Mouse (Mus musculus): Measurements from ENCODE around the gene Ap5s1. TPM values are rescaled to one million over a fixed set of nuclear protein-coding genes. Genes with fewer than 3 reads are reported as not detected.
A peak's percentile ranks its signal among the peaks of the same experiment; 100 is the strongest.

The Ap5s1 gene
- total and polyA plus RNA-seq, 3 experiments = 33.1 to 71.4 (median 41.7) TPM

DNA sequence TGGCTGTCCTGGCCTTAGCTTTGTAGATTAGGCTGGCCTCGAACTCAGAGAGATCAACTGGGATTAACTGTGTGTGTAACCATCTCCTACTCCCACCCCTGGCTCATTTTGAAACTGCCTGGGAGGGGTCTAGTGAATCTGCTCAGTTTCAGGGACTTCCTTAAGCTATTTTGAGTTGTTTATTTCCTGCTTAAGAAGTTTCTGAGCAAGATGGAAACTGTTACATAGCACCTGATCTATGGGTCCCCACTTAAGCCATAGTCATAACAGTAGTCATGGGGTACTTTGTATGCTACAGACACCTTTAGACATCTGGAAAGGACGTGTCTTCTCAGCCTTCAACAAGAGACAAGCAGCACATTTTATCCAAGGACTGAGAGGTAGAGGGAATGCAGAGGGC is 6.2 kb upstream of the Ap5s1 start:
- Histone ChIP-seq H3K9ac (ENCODE audit: low read depth, low read length) (no peak overlapping the region), H3K4me1 (ENCODE audit: control insufficient read depth, insufficient read depth, low read length) (peaks cover 10% of the 10 kb centered on the region), H3K79me2 (replicated peaks; ENCODE audit: control insufficient read depth, insufficient read depth, low read length) (no peaks in the 10 kb centered on the region), H3K4me3 (no peak overlapping the region), H3K36me3 (ENCODE audit: control insufficient read depth, insufficient read depth, low read length) (no peaks in the 10 kb centered on the region), H3K27ac (no peak overlapping the region), H3K27me3 (ENCODE audit: control insufficient read depth, insufficient read depth, low read length) (no peaks in the 10 kb centered on the region)
- TF ChIP-seq POLR2A (IDR thresholded peaks at IDR 0.05; ENCODE audit: insufficient read depth, low read depth, low read length) (no peak), EP300 (IDR thresholded peaks at IDR 0.05; ENCODE audit: insufficient read depth, low read depth, low read length) (no peak), CTCF (IDR thresholded peaks at IDR 0.05) (no peak)
- WGBS = 86% methylated on average over 2 of the region's 2 CpGs
- DNase-seq = no peak
- intact Hi-C loops (cut with DNase I) = no loop called here

- intact Hi-C loops (cut with DNase I) = no loop called here
- Histone ChIP-seq H3K27me3 (ENCODE audit: control insufficient read depth, insufficient read depth, low read length) (no peaks in the 10 kb centered on the region), H3K9ac (ENCODE audit: low read depth, low read length) (no peak overlapping the region), H3K79me2 (replicated peaks; ENCODE audit: control insufficient read depth, insufficient read depth, low read length) (no peaks in the 10 kb centered on the region), H3K36me3 (ENCODE audit: control insufficient read depth, insufficient read depth, low read length) (no peaks in the 10 kb centered on the region), H3K4me1 (ENCODE audit: control insufficient read depth, insufficient read depth, low read length) (peaks cover 10% of the 10 kb centered on the region), H3K27ac (no peak overlapping the region), H3K4me3 (no peak overlapping the region)
- TF ChIP-seq EP300 (IDR thresholded peaks at IDR 0.05; ENCODE audit: insufficient read depth, low read depth, low read length) (no peak), POLR2A (IDR thresholded peaks at IDR 0.05; ENCODE audit: insufficient read depth, low read depth, low read length) (no peak), CTCF (IDR thresholded peaks at IDR 0.05) (no peak)
- WGBS = 60% methylated on average over 3 of the region's 3 CpGs
- DNase-seq = no peak
Measured at GRCm38 (mm10) chr2:131201262-131201661, 5.6 kb upstream of the Ap5s1 start.

DNA sequence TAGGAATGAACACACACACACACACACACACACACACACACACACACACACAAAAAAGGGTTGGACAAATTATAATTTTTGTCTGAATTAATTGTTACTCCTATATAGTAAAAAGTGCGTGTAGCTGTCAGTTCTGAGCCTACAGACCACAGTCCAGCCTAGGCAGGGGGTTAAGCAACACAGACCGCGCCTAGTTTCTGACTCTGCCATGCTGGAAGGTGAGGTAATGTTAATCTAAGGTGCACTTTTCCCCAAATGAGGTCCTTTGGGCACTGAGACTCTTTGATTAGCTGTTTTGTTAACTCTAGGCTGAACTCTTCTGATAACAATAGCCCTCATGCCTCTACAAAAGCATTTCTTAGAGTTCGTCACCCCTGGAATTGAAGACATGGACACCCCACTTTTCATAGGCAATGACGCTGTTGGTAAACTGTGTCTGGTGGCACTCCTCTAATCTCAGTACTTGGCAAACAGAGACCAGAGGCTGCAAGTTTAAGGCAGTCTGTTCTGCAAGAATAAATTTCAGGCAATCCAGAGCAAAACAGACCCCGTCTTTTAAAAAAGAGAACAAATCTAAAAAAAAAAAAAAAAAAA is 3.0 kb upstream of the Ap5s1 start:
- no peak overlapping the region for H3K4me3 ChIP-seq
- no peaks in the 10 kb centered on the region for H3K27me3 ChIP-seq (ENCODE audit: control insufficient read depth, insufficient read depth, low read length)
- peak overlapping the region; percentile 80 for H3K27ac ChIP-seq
- no peak for TF ChIP-seq CTCF (IDR thresholded peaks at IDR 0.05)
- TF ChIP-seq EP300 (IDR thresholded peaks at IDR 0.05; ENCODE audit: insufficient read depth, low read depth, low read length) = no peak
- TF ChIP-seq POLR2A (IDR thresholded peaks at IDR 0.05; ENCODE audit: insufficient read depth, low read depth, low read length) = no peak
- H3K4me1 ChIP-seq (ENCODE audit: control insufficient read depth, insufficient read depth, low read length) = peaks cover 10% of the 10 kb centered on the region
- DNase-seq = no peak
- H3K36me3 ChIP-seq (ENCODE audit: control insufficient read depth, insufficient read depth, low read length) = no peaks in the 10 kb centered on the region
- H3K79me2 ChIP-seq (replicated peaks; ENCODE audit: control insufficient read depth, insufficient read depth, low read length) = no peaks in the 10 kb centered on the region
- 76% methylated on average over 6 of the region's 6 CpGs for WGBS
- intact Hi-C loops (cut with DNase I) = no loop called here
- no peak overlapping the region for H3K9ac ChIP-seq (ENCODE audit: low read depth, low read length)

DNA sequence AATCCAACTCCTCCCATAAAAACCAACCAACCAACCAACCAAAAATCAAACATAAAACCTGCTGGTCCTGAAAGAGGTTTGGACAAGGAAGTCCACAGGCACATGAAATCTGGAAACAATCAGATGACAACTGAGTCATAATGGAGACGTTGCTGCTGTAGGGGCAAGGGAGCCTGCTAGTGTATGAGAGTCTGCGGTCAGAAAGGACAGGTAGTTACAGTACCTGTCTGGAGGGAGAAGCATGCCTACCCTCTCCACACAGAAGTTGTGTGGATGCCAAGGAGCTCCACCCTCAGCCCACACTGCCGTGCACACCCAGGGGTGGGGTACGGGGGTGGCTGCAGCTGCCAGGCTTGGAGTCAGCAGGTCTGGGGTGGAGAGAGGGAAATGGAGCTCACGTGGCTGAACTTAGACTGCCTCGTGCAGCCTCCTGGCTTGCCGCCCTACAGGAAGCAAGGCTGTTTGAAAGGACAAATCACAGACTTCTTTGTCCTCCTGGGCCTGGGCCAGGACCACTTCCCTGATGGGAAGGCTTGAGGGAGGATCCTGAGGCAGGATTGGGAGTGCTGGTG is 2.4 kb upstream of the Ap5s1 start:
- WGBS = 5% methylated on average over 7 of the region's 7 CpGs
- TF ChIP-seq EP300 (IDR thresholded peaks at IDR 0.05; ENCODE audit: insufficient read depth, low read depth, low read length) (peak; percentile 92), CTCF (IDR thresholded peaks at IDR 0.05) (no peak), POLR2A (IDR thresholded peaks at IDR 0.05; ENCODE audit: insufficient read depth, low read depth, low read length) (peak; percentile 70; the same call in 1 of the 2 replicates)
- Histone ChIP-seq H3K9ac (ENCODE audit: low read depth, low read length) (peak overlapping the region; percentile 49), H3K4me3 (no peak overlapping the region), H3K36me3 (ENCODE audit: control insufficient read depth, insufficient read depth, low read length) (no peaks in the 10 kb centered on the region), H3K27me3 (ENCODE audit: control insufficient read depth, insufficient read depth, low read length) (no peaks in the 10 kb centered on the region), H3K4me1 (ENCODE audit: control insufficient read depth, insufficient read depth, low read length) (peaks cover 13% of the 10 kb centered on the region), H3K79me2 (replicated peaks; ENCODE audit: control insufficient read depth, insufficient read depth, low read length) (no peaks in the 10 kb centered on the region), H3K27ac (peak overlapping the region; percentile 80)
- peak; percentile 96 to 97 for DNase-seq
- intact Hi-C loops (cut with DNase I) = no loop called here

GRCm38 (mm10) chr2:131205521-131206182 is 1.2 kb upstream of the Ap5s1 start:
- H3K79me2 ChIP-seq (replicated peaks; ENCODE audit: control insufficient read depth, insufficient read depth, low read length) = no peaks in the 10 kb centered on the region
- peak overlapping the region; percentile 80 for H3K27ac ChIP-seq
- no peak overlapping the region for H3K9ac ChIP-seq (ENCODE audit: low read depth, low read length)
- peaks cover 15% of the 10 kb centered on the region for H3K4me1 ChIP-seq (ENCODE audit: control insufficient read depth, insufficient read depth, low read length)
- TF ChIP-seq CTCF (IDR thresholded peaks at IDR 0.05) (no peak), POLR2A (IDR thresholded peaks at IDR 0.05; ENCODE audit: insufficient read depth, low read depth, low read length) (no peak), EP300 (IDR thresholded peaks at IDR 0.05; ENCODE audit: insufficient read depth, low read depth, low read length) (no peak)
- H3K27me3 ChIP-seq (ENCODE audit: control insufficient read depth, insufficient read depth, low read length) = no peaks in the 10 kb centered on the region
- 67% methylated on average over 8 of the region's 8 CpGs for WGBS
- no peaks in the 10 kb centered on the region for H3K36me3 ChIP-seq (ENCODE audit: control insufficient read depth, insufficient read depth, low read length)
- no peak overlapping the region for H3K4me3 ChIP-seq
- DNase-seq = no peak
- intact Hi-C loops (cut with DNase I) = loop anchor here (1.0 kb wide), 1 partner anchor 25 kb away; the partner anchor contains the start of gene Cenpb

DNA sequence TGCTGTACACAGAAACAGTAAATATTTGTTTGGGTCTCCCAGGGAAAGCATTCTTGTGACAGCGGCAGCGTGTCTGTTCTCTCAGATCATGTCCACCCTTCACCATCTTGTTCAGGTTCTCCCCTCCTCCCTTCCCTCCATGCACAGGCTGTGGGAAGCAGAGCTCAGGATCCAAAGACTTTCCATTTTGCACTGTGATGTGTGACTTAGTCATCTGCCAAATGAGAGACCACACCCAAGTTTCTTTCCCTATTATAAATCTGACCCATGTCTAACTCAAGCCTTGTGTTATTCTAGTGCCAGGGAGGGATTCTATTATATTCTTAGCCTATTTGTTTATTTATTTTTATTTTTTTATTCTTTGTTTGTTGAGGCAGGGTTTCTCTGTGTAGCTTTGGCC is 1.5 kb downstream of the Ap5s1 start:
- Histone ChIP-seq H3K4me3 (no peak overlapping the region), H3K9ac (ENCODE audit: low read depth, low read length) (no peak overlapping the region), H3K36me3 (ENCODE audit: control insufficient read depth, insufficient read depth, low read length) (peaks cover 3% of the 10 kb centered on the region), H3K4me1 (ENCODE audit: control insufficient read depth, insufficient read depth, low read length) (peaks cover 27% of the 10 kb centered on the region), H3K27ac (peak overlapping the region; percentile 13; the same call in 1 of the 2 replicates), H3K79me2 (replicated peaks; ENCODE audit: control insufficient read depth, insufficient read depth, low read length) (no peaks in the 10 kb centered on the region), H3K27me3 (ENCODE audit: control insufficient read depth, insufficient read depth, low read length) (no peaks in the 10 kb centered on the region)
- 93% methylated on average over 2 of the region's 2 CpGs for WGBS
- TF ChIP-seq CTCF (IDR thresholded peaks at IDR 0.05) (no peak), EP300 (IDR thresholded peaks at IDR 0.05; ENCODE audit: insufficient read depth, low read depth, low read length) (no peak), POLR2A (IDR thresholded peaks at IDR 0.05; ENCODE audit: insufficient read depth, low read depth, low read length) (no peak)
- intact Hi-C loops (cut with DNase I) = no loop called here
- DNase-seq = no peak

Measured in heart, adult 2 months (tissue).